ENCODE assay signal across 12 mouse cellular contexts in the genomic region with DNA sequence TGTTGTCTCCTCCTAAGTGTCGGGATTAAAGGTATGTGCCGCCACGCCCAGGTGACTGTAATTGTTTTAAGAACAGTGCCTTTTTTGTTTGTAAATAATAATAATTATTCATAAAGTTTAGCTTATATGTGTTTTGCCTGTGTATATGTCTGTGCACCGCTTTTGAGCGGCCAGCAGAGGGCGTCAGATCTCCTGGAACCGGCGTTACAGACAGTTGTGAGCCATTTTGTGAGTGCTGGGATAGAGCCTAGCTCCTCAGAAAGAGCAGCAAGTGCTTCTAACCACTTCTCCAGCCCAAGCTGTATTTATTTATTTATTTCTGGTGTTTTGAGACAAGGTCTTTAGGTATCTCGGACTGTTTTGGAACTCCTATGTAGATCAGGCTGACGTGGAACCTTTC. TPM values are rescaled to one million over a fixed set of nuclear protein-coding genes. Genes with fewer than 3 reads are reported as not detected.
DNase-seq lines count a peak whose midpoint lies in the region; ATAC-seq and TF ChIP-seq lines count a peak whose summit lies in the region.
"Had no signal": no experiment of that assay in that cellular context is flagged by ENCODE, and none has a peak within 500 bp of the region (broad histone marks: within the 10 kb centered on the region; RNA-seq: fewer than 3 reads in every experiment).

No protein-coding gene starts in this region.

- no peaks in the 10 kb centered on the region for H3K27me3 ChIP-seq in heart, postnatal 0 days (ENCODE audit: control insufficient read depth, insufficient read depth, low read length)
- H3K27me3 ChIP-seq in heart, embryonic 10.5 days (ENCODE audit: insufficient read depth, poor library complexity, severe bottlenecking) = peaks cover 21% of the 10 kb centered on the region; the same call in 1 of the 2 replicates
- H3K27me3 ChIP-seq: Patski had no signal

- TF ChIP-seq POLR2A in brain, embryonic 14.5 days (IDR thresholded peaks at IDR 0.05; ENCODE audit: borderline replicate concordance, extremely low read depth, insufficient read depth, insufficient read length, poor library complexity, severe bottlenecking) = no peak

- no peak overlapping the region for H3K9ac ChIP-seq in heart, postnatal 0 days (replicated peaks; ENCODE audit: low read depth, low read length)
- H3K9ac ChIP-seq: heart, embryonic 15.5 days had no signal

- H3K9me3 ChIP-seq in heart, postnatal 0 days (replicated peaks; ENCODE audit: control insufficient read depth, low read length) = 0 out of 2 replicates have a peak, but pooled peaks cover 3% of the 10 kb centered on the region
- H3K9me3 ChIP-seq in heart, embryonic 10.5 days = no peaks in the 10 kb centered on the region
- H3K9me3 ChIP-seq: heart, embryonic 15.5 days had no signal

- TF ChIP-seq EP300 in heart, postnatal 0 days (IDR thresholded peaks at IDR 0.05; ENCODE audit: low read depth) = no peak

- DNase-seq in heart, postnatal 0 days (ENCODE audit: low spot score) = no peak
- no peak for DNase-seq in heart, embryonic 10.5 days (ENCODE audit: low spot score)
- DNase-seq in right cerebral cortex, postnatal 4 days = peak; percentile 16
- no peak for DNase-seq in right cerebral cortex, adult 2 months (ENCODE audit: low spot score in 2 of 2)
- no peak for DNase-seq in brain, embryonic 14.5 days (ENCODE audit: low read depth)
- DNase-seq in retina, postnatal 1 day = peak; percentile 25
- DNase-seq in frontal cortex, postnatal 14 days (ENCODE audit: low spot score in 2 of 2) = no peak
- no peak for DNase-seq in left cerebral cortex, adult 9 months (ENCODE audit: low spot score in 2 of 2)
- DNase-seq: kidney, postnatal 10 days; thymus, postnatal 36 days had no signal

- no peaks in the 10 kb centered on the region for H3K36me3 ChIP-seq in heart, postnatal 0 days (replicated peaks; ENCODE audit: control insufficient read depth, insufficient read depth, low read length)
- no peaks in the 10 kb centered on the region for H3K36me3 ChIP-seq in heart, embryonic 10.5 days
- H3K36me3 ChIP-seq: heart, embryonic 15.5 days had no signal

- 53% methylated on average over 10 of the region's 10 CpGs for WGBS in heart, postnatal 0 days
- WGBS in heart, embryonic 10.5 days = 44% methylated on average over 10 of the region's 10 CpGs

- ATAC-seq in heart, postnatal 0 days (ENCODE audit: insufficient read depth, low read depth) = no peak
- ATAC-seq: Patski had no signal

- no peaks in the 10 kb centered on the region for H3K4me1 ChIP-seq in heart, postnatal 0 days (ENCODE audit: control insufficient read depth, insufficient read depth)
- H3K4me1 ChIP-seq in heart, embryonic 10.5 days = peaks cover 6% of the 10 kb centered on the region; the same call in 1 of the 2 replicates

- TF ChIP-seq CTCF in heart, postnatal 0 days (IDR thresholded peaks at IDR 0.05; ENCODE audit: low read depth) = peak; percentile 32
- peak; percentile 51; the same call in 1 of the 2 replicates for TF ChIP-seq CTCF in brain, embryonic 14.5 days (IDR thresholded peaks at IDR 0.05; ENCODE audit: borderline replicate concordance, extremely low read depth, insufficient read depth, insufficient read length)

- no peak overlapping the region for H3K4me3 ChIP-seq in heart, postnatal 0 days (ENCODE audit: low read depth, low read length)
- no peak overlapping the region for H3K4me3 ChIP-seq in heart, embryonic 10.5 days
- H3K4me3 ChIP-seq: heart, embryonic 15.5 days had no signal

- H3K4me2 ChIP-seq in heart, postnatal 0 days (ENCODE audit: low read depth, low read length) = no peak overlapping the region
- H3K4me2 ChIP-seq: heart, embryonic 15.5 days had no signal

- H3K27ac ChIP-seq in heart, postnatal 0 days (ENCODE audit: low read depth) = no peak overlapping the region
- H3K27ac ChIP-seq in heart, embryonic 10.5 days = no peak overlapping the region
- H3K27ac ChIP-seq: heart, embryonic 15.5 days had no signal

RNA-seq across cellular contexts. Expression of gene Tmem53, which starts 21.4 kb away (rescaled TPM):
- total RNA-seq in heart, postnatal 0 days (2014; rRNA removed; ENCODE audit: low replicate concordance) = 43.2 and 65.9 TPM in 2 replicates
- polyA plus RNA-seq in heart, postnatal 0 days (2015; fragmentation: Nextera tagmentation; extraction: Ambion mirVana) = 59.2 and 63.5 TPM in 2 replicates
- 11.0 and 14.4 TPM in 2 replicates for polyA plus RNA-seq in heart, embryonic 10.5 days (2016; fragmentation: Nextera tagmentation; extraction: Ambion mirVana)
- polyA plus RNA-seq in brain, embryonic 14.5 days (2012; rRNA removed) = 6.2 and 7.0 TPM in 2 replicates

RNA-seq across cellular contexts. Expression of gene Armh1, which starts 21.6 kb away (rescaled TPM):
- 0.27 and 1.4 TPM in 2 replicates for total RNA-seq in heart, postnatal 0 days (2014; rRNA removed; ENCODE audit: low replicate concordance)
- polyA plus RNA-seq in heart, postnatal 0 days (2015; fragmentation: Nextera tagmentation; extraction: Ambion mirVana) = 0.18 and 0.25 TPM in 2 replicates
- polyA plus RNA-seq in heart, embryonic 10.5 days (2016; fragmentation: Nextera tagmentation; extraction: Ambion mirVana) = 0.20 and 0.46 TPM in 2 replicates
- 1.3 and 1.6 TPM in 2 replicates for polyA plus RNA-seq in brain, embryonic 14.5 days (2012; rRNA removed)

RNA-seq across cellular contexts. Expression of gene Kif2c, which starts 47.9 kb away (rescaled TPM):
- total RNA-seq in heart, postnatal 0 days (2014; rRNA removed; ENCODE audit: low replicate concordance) = 8.2 and 23.3 TPM in 2 replicates
- 8.9 and 10.3 TPM in 2 replicates for polyA plus RNA-seq in heart, postnatal 0 days (2015; fragmentation: Nextera tagmentation; extraction: Ambion mirVana)
- 55.1 and 68.7 TPM in 2 replicates for polyA plus RNA-seq in heart, embryonic 10.5 days (2016; fragmentation: Nextera tagmentation; extraction: Ambion mirVana)
- 14.5 and 23.7 TPM in 2 replicates for polyA plus RNA-seq in brain, embryonic 14.5 days (2012; rRNA removed)

Comparison
In these comparisons a context has a peak if more than half of its experiments do, and no peak if none do; other contexts are left out.
1. DNase-seq: peak in right cerebral cortex, postnatal 4 days (single experiment) and retina, postnatal 1 day (single experiment); none in heart, postnatal 0 days (single experiment), heart, embryonic 10.5 days (single experiment), right cerebral cortex, adult 2 months (0 of 2), brain, embryonic 14.5 days (single experiment), frontal cortex, postnatal 14 days (0 of 2) and left cerebral cortex, adult 9 months (0 of 2).